In genomic region chr7:136829621-136830313, GRCm38 (mm10) we compare ENCODE assay signal across 25 mouse cellular contexts.
A peak's percentile ranks its signal among the peaks of the same experiment; 100 is the strongest.
DNase-seq lines count a peak whose midpoint lies in the region; ATAC-seq and TF ChIP-seq lines count a peak whose summit lies in the region.
"Had no signal": no experiment of that assay in that cellular context is flagged by ENCODE, and none has a peak within 500 bp of the region (broad histone marks: within the 10 kb centered on the region; RNA-seq: fewer than 3 reads in every experiment).

No protein-coding gene starts in this region.

- peaks cover 18% of the 10 kb centered on the region for H3K27me3 ChIP-seq in forebrain, embryonic 16.5 days (replicated peaks; ENCODE audit: control insufficient read depth, insufficient read depth, low read length)
- peaks cover 15% of the 10 kb centered on the region for H3K27me3 ChIP-seq in forebrain, embryonic 15.5 days
- H3K27me3 ChIP-seq in lung, embryonic 15.5 days: peaks cover 32% of the 10 kb centered on the region
- H3K27me3 ChIP-seq in embryonic facial prominence, embryonic 14.5 days (replicated peaks; ENCODE audit: control insufficient read depth, insufficient read depth, low read length): no peaks in the 10 kb centered on the region; the same call in 1 of the 2 replicates
- H3K27me3 ChIP-seq: CH12.LX; embryonic facial prominence, embryonic 12.5 days; Patski had no signal

- no peak for TF ChIP-seq CTCF in lung, adult 2 months (IDR thresholded peaks at IDR 0.05; ENCODE audit: insufficient read depth, low read length)
- no peak for TF ChIP-seq CTCF in brain, embryonic 14.5 days (IDR thresholded peaks at IDR 0.05; ENCODE audit: borderline replicate concordance, extremely low read depth, insufficient read depth, insufficient read length)

- 52% methylated on average over 1 of the region's 1 CpGs for WGBS in forebrain, embryonic 16.5 days
- WGBS in forebrain, embryonic 15.5 days: 54% methylated on average over 1 of the region's 1 CpGs
- 33% methylated on average over 1 of the region's 1 CpGs for WGBS in lung, embryonic 15.5 days
- 35% methylated on average over 1 of the region's 1 CpGs for WGBS in lung, adult 2 months
- 55% methylated on average over 1 of the region's 1 CpGs for WGBS in embryonic facial prominence, embryonic 14.5 days

- H3K4me2 ChIP-seq in forebrain, embryonic 16.5 days (ENCODE audit: low read length): no peak overlapping the region
- no peak overlapping the region for H3K4me2 ChIP-seq in forebrain, embryonic 15.5 days (replicated peaks)
- no peak overlapping the region for H3K4me2 ChIP-seq in lung, embryonic 15.5 days
- H3K4me2 ChIP-seq in embryonic facial prominence, embryonic 14.5 days (ENCODE audit: low read depth, low read length): no peak overlapping the region
- H3K4me2 ChIP-seq: embryonic facial prominence, embryonic 12.5 days; heart, embryonic 11.5 days; hindbrain, embryonic 14.5 days had no signal

- peak; percentile 38; the same call in 1 of the 2 replicates for ATAC-seq in forebrain, embryonic 16.5 days
- ATAC-seq in forebrain, embryonic 15.5 days (replicated peaks): no peak
- peak; percentile 57; the same call in 1 of the 2 replicates for ATAC-seq in lung, embryonic 15.5 days (ENCODE audit: borderline replicate concordance, extremely low read depth, low FRiP score, low TSS enrichment)
- no peak for ATAC-seq in embryonic facial prominence, embryonic 14.5 days (ENCODE audit: low read depth)
- ATAC-seq: activated CD4-positive, CD25-positive, alpha-beta regulatory T cell, adult 4 months; intestine, embryonic 16.5 days; Patski had no signal

- no peak for TF ChIP-seq POLR2A in lung, adult 2 months (IDR thresholded peaks at IDR 0.05; ENCODE audit: borderline replicate concordance, extremely low read depth, low read depth, low read length)
- TF ChIP-seq POLR2A in brain, embryonic 14.5 days (IDR thresholded peaks at IDR 0.05; ENCODE audit: borderline replicate concordance, extremely low read depth, insufficient read depth, insufficient read length, poor library complexity, severe bottlenecking): no peak

- no peak for DNase-seq in lung, adult 2 months
- DNase-seq in brain, embryonic 14.5 days (ENCODE audit: low read depth): peak; percentile 56
- peak; percentile 80 for DNase-seq in embryonic facial prominence, embryonic 14.5 days (ENCODE audit: low spot score)
- DNase-seq in layer of hippocampus, postnatal 36 days: no peak
- DNase-seq: adrenal gland, adult 2 months; adrenal gland, postnatal 25 days; cerebellum, adult 11 months; cerebellum, adult 8-10 months; cerebellum, postnatal 14 days; embryo, embryonic 11 days; gastrocnemius, postnatal 10 days; heart, adult 2 months had no signal

- no peak overlapping the region for H3K4me3 ChIP-seq in forebrain, embryonic 16.5 days (replicated peaks; ENCODE audit: low read length)
- H3K4me3 ChIP-seq in forebrain, embryonic 15.5 days: no peak overlapping the region
- no peak overlapping the region for H3K4me3 ChIP-seq in lung, embryonic 15.5 days
- no peak overlapping the region for H3K4me3 ChIP-seq in lung, adult 2 months (replicated peaks; ENCODE audit: extremely low read depth, low read depth, low read length)
- H3K4me3 ChIP-seq in embryonic facial prominence, embryonic 14.5 days (ENCODE audit: low read depth, low read length): no peak overlapping the region
- H3K4me3 ChIP-seq: embryonic facial prominence, embryonic 12.5 days; erythroblast, embryonic 14.5 days; forebrain, embryonic 10.5 days; heart, adult 2 months; hindbrain, embryonic 10.5 days had no signal

- H3K9ac ChIP-seq in forebrain, embryonic 16.5 days (replicated peaks; ENCODE audit: low read depth, low read length): no peak overlapping the region
- no peak overlapping the region for H3K9ac ChIP-seq in forebrain, embryonic 15.5 days (replicated peaks)
- H3K9ac ChIP-seq in lung, embryonic 15.5 days: no peak overlapping the region
- H3K9ac ChIP-seq in embryonic facial prominence, embryonic 14.5 days (ENCODE audit: low read depth, low read length): no peak overlapping the region
- H3K9ac ChIP-seq: embryonic facial prominence, embryonic 12.5 days; hindbrain, embryonic 14.5 days had no signal

- no peak overlapping the region for H3K27ac ChIP-seq in forebrain, embryonic 16.5 days (ENCODE audit: low read length)
- H3K27ac ChIP-seq in forebrain, embryonic 15.5 days (replicated peaks): no peak overlapping the region
- H3K27ac ChIP-seq in lung, embryonic 15.5 days: no peak overlapping the region
- peak overlapping the region; percentile 9; the same call in 1 of the 2 replicates for H3K27ac ChIP-seq in embryonic facial prominence, embryonic 14.5 days (replicated peaks; ENCODE audit: low read depth, low read length)
- H3K27ac ChIP-seq: embryonic facial prominence, embryonic 12.5 days; forebrain, embryonic 10.5 days; heart, adult 2 months; hindbrain, embryonic 10.5 days; hindbrain, embryonic 14.5 days had no signal

- H3K4me1 ChIP-seq in forebrain, embryonic 16.5 days (replicated peaks; ENCODE audit: control insufficient read depth, insufficient read depth, low read length): peaks cover 7% of the 10 kb centered on the region; the same call in 1 of the 2 replicates
- peaks cover 9% of the 10 kb centered on the region for H3K4me1 ChIP-seq in forebrain, embryonic 15.5 days
- no peaks in the 10 kb centered on the region for H3K4me1 ChIP-seq in lung, embryonic 15.5 days
- H3K4me1 ChIP-seq in lung, adult 2 months (ENCODE audit: control insufficient read depth, insufficient read depth, low read length): no peaks in the 10 kb centered on the region
- peaks cover 15% of the 10 kb centered on the region for H3K4me1 ChIP-seq in embryonic facial prominence, embryonic 14.5 days (ENCODE audit: control insufficient read depth, insufficient read depth, low read length)

- no peaks in the 10 kb centered on the region for H3K36me3 ChIP-seq in forebrain, embryonic 16.5 days (ENCODE audit: control insufficient read depth, insufficient read depth)
- H3K36me3 ChIP-seq in forebrain, embryonic 15.5 days: no peaks in the 10 kb centered on the region
- H3K36me3 ChIP-seq in lung, embryonic 15.5 days: no peaks in the 10 kb centered on the region
- H3K36me3 ChIP-seq in embryonic facial prominence, embryonic 14.5 days (ENCODE audit: control insufficient read depth, insufficient read depth, low read length): no peaks in the 10 kb centered on the region
- H3K36me3 ChIP-seq: embryonic facial prominence, embryonic 12.5 days; forebrain, embryonic 10.5 days; hindbrain, embryonic 10.5 days had no signal

- no peaks in the 10 kb centered on the region for H3K9me3 ChIP-seq in forebrain, embryonic 16.5 days (ENCODE audit: control insufficient read depth, low read length)
- no peaks in the 10 kb centered on the region for H3K9me3 ChIP-seq in forebrain, embryonic 15.5 days
- no peaks in the 10 kb centered on the region for H3K9me3 ChIP-seq in lung, embryonic 15.5 days
- no peaks in the 10 kb centered on the region for H3K9me3 ChIP-seq in embryonic facial prominence, embryonic 14.5 days (ENCODE audit: control insufficient read depth, low read length)
- H3K9me3 ChIP-seq: embryonic facial prominence, embryonic 12.5 days; forebrain, embryonic 10.5 days; hindbrain, embryonic 10.5 days had no signal

Comparison
In these comparisons a context has a peak if more than half of its experiments do, and no peak if none do; other contexts are left out.
1. ATAC-seq: peak in forebrain, embryonic 16.5 days (single experiment) and lung, embryonic 15.5 days (single experiment); none in forebrain, embryonic 15.5 days (single experiment) and embryonic facial prominence, embryonic 14.5 days (single experiment).
2. DNase-seq: peak in brain, embryonic 14.5 days (single experiment) and embryonic facial prominence, embryonic 14.5 days (single experiment); none in lung, adult 2 months (single experiment) and layer of hippocampus, postnatal 36 days (0 of 2).